Comparison of ENCODE assay signal across 11 mouse cellular contexts in genomic region chr19:52647066-52648046, GRCm38 (mm10).
DNase-seq lines count a peak whose midpoint lies in the region; ATAC-seq and TF ChIP-seq lines count a peak whose summit lies in the region.
"Had no signal": no experiment of that assay in that cellular context is flagged by ENCODE, and none has a peak within 500 bp of the region (broad histone marks: within the 10 kb centered on the region; RNA-seq: fewer than 3 reads in every experiment).

No protein-coding gene starts in this region.

- H3K4me3 ChIP-seq in limb, embryonic 11.5 days (ENCODE audit: low read depth, low read length), result no peak overlapping the region
- no peak overlapping the region for H3K4me3 ChIP-seq in limb, embryonic 10.5 days
- H3K4me3 ChIP-seq in forebrain, postnatal 0 days (ENCODE audit: low read depth, low read length), result no peak overlapping the region
- H3K4me3 ChIP-seq: heart, embryonic 12.5 days had no signal

- WGBS in limb, embryonic 11.5 days, result 50% methylated on average over 17 of the region's 17 CpGs
- WGBS in limb, embryonic 10.5 days, result 60% methylated on average over 17 of the region's 17 CpGs
- WGBS in forebrain, postnatal 0 days, result 34% methylated on average over 17 of the region's 17 CpGs

- no peak overlapping the region for H3K4me2 ChIP-seq in limb, embryonic 11.5 days (ENCODE audit: low read depth, severe bottlenecking)
- no peak overlapping the region for H3K4me2 ChIP-seq in forebrain, postnatal 0 days (ENCODE audit: low read depth)
- H3K4me2 ChIP-seq: heart, embryonic 12.5 days had no signal

- no peaks in the 10 kb centered on the region for H3K36me3 ChIP-seq in limb, embryonic 11.5 days (ENCODE audit: control insufficient read depth, insufficient read depth, low read length)
- H3K36me3 ChIP-seq in limb, embryonic 10.5 days, result no peaks in the 10 kb centered on the region
- H3K36me3 ChIP-seq in forebrain, postnatal 0 days (ENCODE audit: insufficient read depth), result no peaks in the 10 kb centered on the region
- H3K36me3 ChIP-seq: heart, embryonic 12.5 days had no signal

- 0 out of 2 replicates have a peak, but pooled peaks cover 2% of the 10 kb centered on the region for H3K4me1 ChIP-seq in limb, embryonic 11.5 days (ENCODE audit: control insufficient read depth, insufficient read depth, low read length)
- peaks cover 7% of the 10 kb centered on the region for H3K4me1 ChIP-seq in limb, embryonic 10.5 days
- H3K4me1 ChIP-seq in forebrain, postnatal 0 days (ENCODE audit: insufficient read depth), result 0 out of 2 replicates have a peak, but pooled peaks cover 5% of the 10 kb centered on the region
- H3K4me1 ChIP-seq: heart, embryonic 12.5 days had no signal

- H3K27me3 ChIP-seq in limb, embryonic 11.5 days (ENCODE audit: control insufficient read depth, insufficient read depth, low read length), result no peaks in the 10 kb centered on the region
- H3K27me3 ChIP-seq in limb, embryonic 10.5 days (ENCODE audit: low read depth, poor library complexity, severe bottlenecking), result no peaks in the 10 kb centered on the region
- H3K27me3 ChIP-seq in forebrain, postnatal 0 days (ENCODE audit: insufficient read depth, low read length), result no peaks in the 10 kb centered on the region
- H3K27me3 ChIP-seq: heart, embryonic 12.5 days had no signal

- ATAC-seq in limb, embryonic 11.5 days (ENCODE audit: insufficient number of reproducible peaks, low FRiP score, low TSS enrichment, low read depth), result no peak
- ATAC-seq in forebrain, postnatal 0 days, result peak; percentile 83

- TF ChIP-seq CTCF in forebrain, postnatal 0 days (IDR thresholded peaks at IDR 0.05; ENCODE audit: low read depth), result no peak

- H3K27ac ChIP-seq in limb, embryonic 11.5 days (replicated peaks; ENCODE audit: low read depth, low read length), result no peak overlapping the region
- no peak overlapping the region for H3K27ac ChIP-seq in limb, embryonic 10.5 days
- H3K27ac ChIP-seq in forebrain, postnatal 0 days (ENCODE audit: low read depth, low read length), result 0 out of 2 replicates have a peak overlapping the region, but pooled peaks have one; percentile 57

- peak; percentile 23 for DNase-seq in limb, embryonic 11.5 days (ENCODE audit: low spot score)
- DNase-seq in limb, embryonic 10.5 days (ENCODE audit: low spot score), result no peak
- peak; percentile 65 for DNase-seq in forebrain, postnatal 0 days
- peak; percentile 31 to 74 for DNase-seq in layer of hippocampus, postnatal 14 days (ENCODE audit: low spot score in 2 of 2)
- peak; percentile 43 to 55 for DNase-seq in right cerebral cortex, postnatal 10 days (ENCODE audit: low spot score in 2 of 2)
- DNase-seq in urinary bladder, postnatal 14 days (ENCODE audit: low spot score), result no peak
- no peak for DNase-seq in gastrocnemius, adult 8-10 months (ENCODE audit: low spot score in 2 of 2)
- DNase-seq in adrenal gland, postnatal 36 days, result no peak
- DNase-seq: cerebellum, adult 18-20 months; kidney, adult 8-10 months had no signal

- no peak overlapping the region for H3K9ac ChIP-seq in limb, embryonic 11.5 days (ENCODE audit: low read length)
- no peak overlapping the region for H3K9ac ChIP-seq in forebrain, postnatal 0 days
- H3K9ac ChIP-seq: heart, embryonic 12.5 days had no signal

- H3K9me3 ChIP-seq in limb, embryonic 11.5 days (ENCODE audit: control insufficient read depth, low read length), result no peaks in the 10 kb centered on the region
- H3K9me3 ChIP-seq in limb, embryonic 10.5 days (replicated peaks), result no peaks in the 10 kb centered on the region
- no peaks in the 10 kb centered on the region for H3K9me3 ChIP-seq in forebrain, postnatal 0 days (ENCODE audit: low read length)
- H3K9me3 ChIP-seq: heart, embryonic 12.5 days had no signal

Comparison
In these comparisons a context has a peak if more than half of its experiments do, and no peak if none do; other contexts are left out.
1. DNase-seq: peak in limb, embryonic 11.5 days (single experiment), forebrain, postnatal 0 days (single experiment), layer of hippocampus, postnatal 14 days (2 of 2) and right cerebral cortex, postnatal 10 days (2 of 2); none in limb, embryonic 10.5 days (single experiment), urinary bladder, postnatal 14 days (single experiment), gastrocnemius, adult 8-10 months (0 of 2) and adrenal gland, postnatal 36 days (0 of 2).